Mouse (Mus musculus) bone marrow macrophage, adult 2 months (primary cell): ENCODE measurements around the gene Hoxd3.

Experiments used
- CTCF ChIP-seq: IDR thresholded peaks from 2 replicates; pipeline ENCODE4 v1.5.1; 2012; ENCODE audit warnings: low read depth, mild to moderate bottlenecking, low read length, moderate library complexity
- POLR2A ChIP-seq: IDR thresholded peaks from 2 replicates; pipeline ENCODE4 v1.6.1; 2012; ENCODE audit warnings: mild to moderate bottlenecking, low read depth, low read length, borderline replicate concordance

GRCm38 (mm10) chr2:74668370-74669229 lies 43.1 kb upstream of the Hoxd3 start:
- TF ChIP-seq CTCF (no peak), POLR2A (no peak)
